Comparison of ENCODE assay signal across 12 mouse cellular contexts in genomic region chr9:115727361-115727760, GRCm38 (mm10).
DNase-seq lines count a peak whose midpoint lies in the region; ATAC-seq and TF ChIP-seq lines count a peak whose summit lies in the region.
"Had no signal": no experiment of that assay in that cellular context is flagged by ENCODE, and none has a peak within 500 bp of the region (broad histone marks: within the 10 kb centered on the region; RNA-seq: fewer than 3 reads in every experiment).

No protein-coding gene starts in this region.

- no peak overlapping the region for H3K27ac ChIP-seq in neural tube, embryonic 15.5 days (replicated peaks)
- H3K27ac ChIP-seq: lung, embryonic 15.5 days; neural tube, embryonic 12.5 days had no signal

- no peak for TF ChIP-seq POLR2A in brain, embryonic 14.5 days (IDR thresholded peaks at IDR 0.05; ENCODE audit: borderline replicate concordance, extremely low read depth, insufficient read depth, insufficient read length, poor library complexity, severe bottlenecking)

- no peak overlapping the region for H3K4me3 ChIP-seq in neural tube, embryonic 15.5 days (replicated peaks)
- H3K4me3 ChIP-seq: lung, embryonic 15.5 days; neural tube, embryonic 12.5 days had no signal

- TF ChIP-seq CTCF in brain, embryonic 14.5 days (IDR thresholded peaks at IDR 0.05; ENCODE audit: borderline replicate concordance, extremely low read depth, insufficient read depth, insufficient read length): no peak

- ATAC-seq in neural tube, embryonic 15.5 days (ENCODE audit: low FRiP score): no peak
- ATAC-seq: intestine, postnatal 0 days had no signal

- H3K9me3 ChIP-seq in neural tube, embryonic 15.5 days (replicated peaks): no peaks in the 10 kb centered on the region; the same call in 1 of the 2 replicates
- H3K9me3 ChIP-seq: lung, embryonic 15.5 days had no signal

- H3K4me1 ChIP-seq in neural tube, embryonic 15.5 days: peaks cover 14% of the 10 kb centered on the region
- H3K4me1 ChIP-seq: neural tube, embryonic 12.5 days had no signal

- no peak overlapping the region for H3K9ac ChIP-seq in neural tube, embryonic 15.5 days (replicated peaks)
- H3K9ac ChIP-seq: lung, embryonic 15.5 days; neural tube, embryonic 12.5 days had no signal

- 63% methylated on average over 5 of the region's 5 CpGs for WGBS in neural tube, embryonic 15.5 days

- no peak overlapping the region for H3K4me2 ChIP-seq in neural tube, embryonic 15.5 days
- H3K4me2 ChIP-seq: lung, embryonic 15.5 days; neural tube, embryonic 12.5 days had no signal

- H3K36me3 ChIP-seq in neural tube, embryonic 15.5 days: no peaks in the 10 kb centered on the region
- H3K36me3 ChIP-seq: lung, embryonic 15.5 days; neural tube, embryonic 12.5 days had no signal

- DNase-seq in gastrocnemius, adult 18-20 months (ENCODE audit: low spot score): peak; percentile 9
- DNase-seq in gastrocnemius, adult 8-10 months (ENCODE audit: low spot score in 2 of 2): no peak
- peak; percentile 14 to 22 for DNase-seq in layer of hippocampus, postnatal 10 days (ENCODE audit: low spot score in 2 of 2)
- no peak for DNase-seq in layer of hippocampus, adult 8-10 months (ENCODE audit: low spot score in 2 of 2)
- peak; percentile 10 for DNase-seq in MN1 (ENCODE audit: low spot score)
- peak; percentile 85 for DNase-seq in brain, embryonic 14.5 days (ENCODE audit: low read depth)
- DNase-seq in T-cell, adult 2 months (ENCODE audit: low spot score): no peak
- DNase-seq: cerebellum, adult 9-11 months had no signal

- H3K27me3 ChIP-seq in neural tube, embryonic 15.5 days (replicated peaks): no peaks in the 10 kb centered on the region
- H3K27me3 ChIP-seq: lung, embryonic 15.5 days; neural tube, embryonic 12.5 days had no signal

Comparison
In these comparisons a context has a peak if more than half of its experiments do, and no peak if none do; other contexts are left out.
1. DNase-seq: peak in gastrocnemius, adult 18-20 months (single experiment), layer of hippocampus, postnatal 10 days (2 of 2), MN1 (single experiment) and brain, embryonic 14.5 days (single experiment); none in gastrocnemius, adult 8-10 months (0 of 2), layer of hippocampus, adult 8-10 months (0 of 2) and T-cell, adult 2 months (single experiment).